Mouse (Mus musculus) heart, postnatal 0 days (tissue): ENCODE measurements around the gene Adamts6.

Experiments used
- CTCF ChIP-seq: IDR thresholded peaks from 2 replicates; pipeline ENCODE4 v1.5.1; 2016; ENCODE audit warnings: antibody characterized with exemption, control low read depth, low read depth
- EP300 ChIP-seq: IDR thresholded peaks from 2 replicates; pipeline ENCODE4 v1.6.1; 2016; ENCODE audit warnings: antibody characterized with exemption, low read depth

GRCm38 (mm10) chr13:104517638-104518311, 230.1 kb downstream of the Adamts6 start:
- no peak for TF ChIP-seq CTCF
- TF ChIP-seq EP300 = no peak
